ENCODE assay signal across 8 mouse cellular contexts in genomic region chr19:3851502-3851962, GRCm38 (mm10). TPM values are rescaled to one million over a fixed set of nuclear protein-coding genes. Genes with fewer than 3 reads are reported as not detected.
DNase-seq lines count a peak whose midpoint lies in the region; ATAC-seq lines count a peak whose summit lies in the region.

Gene Chka, plus strand, starts transcription at chr19:3851773.

- peak within 1 kb of the TSS; percentile 66 for H3K4me2 ChIP-seq in hindbrain, embryonic 16.5 days (ENCODE audit: low read length)

- peaks cover 37% of the 10 kb centered on the region for H3K79me2 ChIP-seq in macrophage (ENCODE audit: inconsistent target)

- no peaks in the 10 kb centered on the region for H3K27me3 ChIP-seq in hindbrain, embryonic 16.5 days (replicated peaks; ENCODE audit: control insufficient read depth, insufficient read depth, low read length)

- peak within 1 kb of the TSS; percentile 94 for H3K9ac ChIP-seq in hindbrain, embryonic 16.5 days (ENCODE audit: low read depth, low read length)

- no peaks in the 10 kb centered on the region for H3K36me3 ChIP-seq in hindbrain, embryonic 16.5 days (ENCODE audit: control insufficient read depth, insufficient read depth, low read length)
- H3K36me3 ChIP-seq in macrophage (ENCODE audit: inconsistent target), result no peaks in the 10 kb centered on the region

- peak; percentile 99 for ATAC-seq in hindbrain, embryonic 16.5 days

- H3K4me1 ChIP-seq in hindbrain, embryonic 16.5 days (ENCODE audit: control insufficient read depth, insufficient read depth, low read depth, low read length), result peaks cover 34% of the 10 kb centered on the region

- peak within 1 kb of the TSS; percentile 94 for H3K4me3 ChIP-seq in hindbrain, embryonic 16.5 days (ENCODE audit: low read length)
- peak within 1 kb of the TSS; percentile 50 for H3K4me3 ChIP-seq in macrophage (ENCODE audit: inconsistent target)

- WGBS in hindbrain, embryonic 16.5 days, result under 1% methylated on average over 44 of the region's 54 CpGs
- under 1% methylated on average over 45 of the region's 54 CpGs for WGBS in macrophage (ENCODE audit: missing documents)

- peak; percentile 97 for DNase-seq in T-cell, adult 2 months (ENCODE audit: low spot score)
- DNase-seq in cerebellum, postnatal 36 days, result peak; percentile 97 to 98
- peak; percentile 94 for DNase-seq in gastrocnemius, adult 18-20 months (ENCODE audit: low spot score)
- peak; percentile 98 to 99 for DNase-seq in left cerebral cortex, adult 18-20 months (ENCODE audit: low spot score in 2 of 2)
- DNase-seq in right cerebral cortex, adult 18-20 months, result peak; percentile 99
- peak; percentile 91 for DNase-seq in urinary bladder, postnatal 10 days (ENCODE audit: low spot score)

- no peaks in the 10 kb centered on the region for H3K9me3 ChIP-seq in hindbrain, embryonic 16.5 days (ENCODE audit: control insufficient read depth, low read length)

- H3K27ac ChIP-seq in hindbrain, embryonic 16.5 days (ENCODE audit: low read depth, low read length), result peak within 1 kb of the TSS; percentile 97
- peak within 1 kb of the TSS; percentile 63 for H3K27ac ChIP-seq in macrophage

RNA-seq across cellular contexts. Expression of gene Chka, which starts in this region (rescaled TPM):
- total RNA-seq in gastrocnemius, adult 18-20 months (2021), result 1 to 10 TPM; 1.4 to 3.0 TPM
- polyA plus RNA-seq in hindbrain, embryonic 16.5 days (2015; fragmentation: Nextera tagmentation; extraction: Ambion mirVana), result 56.1 and 56.3 TPM in 2 replicates
- total RNA-seq in left cerebral cortex, adult 18-20 months (2021), result 10 to 100 TPM; 82.4 to 88.0 TPM
- total RNA-seq in macrophage (2018; cell fraction: chromatin; rRNA removed), result 1,000 to 10,000 TPM in 4 of 26 experiments, 100 to 1,000 TPM in 22; 144 to 1,395 (median 235) TPM
- total RNA-seq in macrophage (2018; cell fraction: cytosol; rRNA removed), result 10 to 100 TPM in 24 of 26 experiments, 1 to 10 TPM in 2; 8.5 to 48.8 (median 14.3) TPM
- total RNA-seq in macrophage (2018; cell fraction: nucleus; rRNA removed), result 100 to 1,000 TPM in 20 of 26 experiments, 10 to 100 TPM in 6; 61.0 to 960 (median 161) TPM
- polyA plus RNA-seq in macrophage (2018), result 11.1 to 17.8 TPM (median 15.8 TPM) in 3 replicates

Comparison
In these comparisons a context has a peak if more than half of its experiments do, and no peak if none do; other contexts are left out.
1. Peak in every context shown above with its lines: DNase-seq, ATAC-seq, H3K4me3 ChIP-seq and H3K27ac ChIP-seq.
2. RNA of gene Chka (total RNA-seq): 82.4 to 88.0 TPM in left cerebral cortex, adult 18-20 months; 1.4 to 3.0 TPM in gastrocnemius, adult 18-20 months; every median in the first group is over 10 times any median in the second.